Mouse (Mus musculus): ENCODE measurements around the gene Map3k1.

GRCm38 (mm10) chr13:111802900-111803299, 5.9 kb downstream of the Map3k1 start:
- TF ChIP-seq CTCF (IDR thresholded peaks at IDR 0.05; ENCODE audit: low read depth, low read length) (no peak), TAL1 (conservative IDR thresholded peaks at IDR 0.05; ENCODE audit: low read depth, low read length) (no peak), GATA2 (IDR thresholded peaks at IDR 0.05; ENCODE audit: borderline replicate concordance, low read depth, low read length) (no peak)

All from G1E (cell line).